Mouse (Mus musculus) intestine, embryonic 14.5 days (tissue): Measurements from ENCODE around the gene Entpd2. TPM values are rescaled to one million over a fixed set of nuclear protein-coding genes. Genes with fewer than 3 reads are reported as not detected.

Experiments used
- microRNA-seq: library from miRNA; unstranded; fragments of <30 nt; microRNA quantifications from one replicate; pipeline ENCODE4, GENCODE M21; 2016
- polyA plus RNA-seq: library from polyadenylated mRNA; unstranded; fragments of >200 nt; fragmentation: Nextera tagmentation; extraction: Ambion mirVana; gene quantifications from 2 replicates; pipeline ENCODE4 v1.2.1, GENCODE M21; 2014

Gene Entpd2
- polyA plus RNA-seq, 1 experiment from 2014 or later = 7.4 TPM

Small RNAs within 50 kb of the gene (microRNA-seq; reads per million reads assigned to microRNA genes)
- not detected for gene Mir3087

Other genes starting within 250 kb of the Entpd2 start
- 8.2 and 13.2 TPM in 2 replicates for gene Nrarp, start 215.1 kb upstream of the Entpd2 start, polyA plus RNA-seq
- 14.4 and 18.1 TPM in 2 replicates for gene Tor4a, start 199.0 kb upstream of the Entpd2 start, polyA plus RNA-seq
- 99.1 and 107 TPM in 2 replicates for gene Nelfb, start 184.4 kb upstream of the Entpd2 start, polyA plus RNA-seq
- gene Stpg3, start 181.2 kb upstream of the Entpd2 start, polyA plus RNA-seq = 0.18 TPM in 1 of 2 replicates, not detected in the other
- gene Fam166a, start 177.1 kb upstream of the Entpd2 start, polyA plus RNA-seq = 0.51 TPM in 1 of 2 replicates, not detected in the other
- 524 and 576 TPM in 2 replicates for gene Tubb4b, start 171.2 kb upstream of the Entpd2 start, polyA plus RNA-seq
- 0.26 and 0.38 TPM in 2 replicates for gene Slc34a3, start 161.5 kb upstream of the Entpd2 start, polyA plus RNA-seq
- gene Rnf224, start 159.1 kb upstream of the Entpd2 start, polyA plus RNA-seq = not detected in 2 replicates
- gene Rnf208, start 153.6 kb upstream of the Entpd2 start, polyA plus RNA-seq = 15.7 and 18.7 TPM in 2 replicates
- 0.30 TPM in 1 of 2 replicates, not detected in the other for gene Cysrt1, start 153.4 kb upstream of the Entpd2 start, polyA plus RNA-seq
- 5.0 and 5.7 TPM in 2 replicates for gene AL732309.1, start 149.0 kb upstream of the Entpd2 start, polyA plus RNA-seq
- 18.0 and 19.2 TPM in 2 replicates for gene Tmem203, start 140.4 kb upstream of the Entpd2 start, polyA plus RNA-seq
- 6.5 and 7.8 TPM in 2 replicates for gene Tprn, start 133.3 kb upstream of the Entpd2 start, polyA plus RNA-seq
- 229 and 240 TPM in 2 replicates for gene Ssna1, start 123.4 kb upstream of the Entpd2 start, polyA plus RNA-seq
- gene Anapc2, start 123.4 kb upstream of the Entpd2 start, polyA plus RNA-seq = 100 and 110 TPM in 2 replicates
- gene Tmem210, start 107.7 kb upstream of the Entpd2 start, polyA plus RNA-seq = not detected in 2 replicates
- not detected in 2 replicates for gene Lrrc26, start 106.0 kb upstream of the Entpd2 start, polyA plus RNA-seq
- 2.1 and 2.4 TPM in 2 replicates for gene Grin1, start 76.7 kb upstream of the Entpd2 start, polyA plus RNA-seq
- gene Man1b1, start 63.5 kb upstream of the Entpd2 start, polyA plus RNA-seq = 66.3 and 73.3 TPM in 2 replicates
- 24.1 and 26.5 TPM in 2 replicates for gene Dpp7, start 39.5 kb upstream of the Entpd2 start, polyA plus RNA-seq
- 36.3 and 46.0 TPM in 2 replicates for gene Uap1l1, start 30.2 kb upstream of the Entpd2 start, polyA plus RNA-seq
- gene Sapcd2, start 23.6 kb upstream of the Entpd2 start, polyA plus RNA-seq = 43.2 and 47.4 TPM in 2 replicates
- 42.2 and 45.4 TPM in 2 replicates for gene Npdc1, start 3.5 kb downstream of the Entpd2 start, polyA plus RNA-seq
- gene Fut7, start 27.4 kb downstream of the Entpd2 start, polyA plus RNA-seq = 0.15 TPM in 1 of 2 replicates, not detected in the other
- gene Abca2, start 32.8 kb downstream of the Entpd2 start, polyA plus RNA-seq = 4.8 and 4.9 TPM in 2 replicates
- gene Clic3, start 61.0 kb downstream of the Entpd2 start, polyA plus RNA-seq = 1.8 and 2.0 TPM in 2 replicates
- gene Paxx, start 65.2 kb downstream of the Entpd2 start, polyA plus RNA-seq = 25.0 and 27.4 TPM in 2 replicates
- gene Ptgds, start 74.2 kb downstream of the Entpd2 start, polyA plus RNA-seq = 6.2 and 7.9 TPM in 2 replicates
- gene Lcn12, start 98.0 kb downstream of the Entpd2 start, polyA plus RNA-seq = not detected in 2 replicates
- gene Fbxw5, start 104.9 kb downstream of the Entpd2 start, polyA plus RNA-seq = 72.9 and 79.3 TPM in 2 replicates
- gene C8g, start 105.8 kb downstream of the Entpd2 start, polyA plus RNA-seq = 5.9 and 6.3 TPM in 2 replicates
- gene Traf2, start 151.1 kb downstream of the Entpd2 start, polyA plus RNA-seq = 31.2 and 32.0 TPM in 2 replicates
- 356 and 385 TPM in 2 replicates for gene Edf1, start 162.0 kb downstream of the Entpd2 start, polyA plus RNA-seq
- gene Mamdc4, start 179.0 kb downstream of the Entpd2 start, polyA plus RNA-seq = 59.1 and 85.2 TPM in 2 replicates
- gene Phpt1, start 179.3 kb downstream of the Entpd2 start, polyA plus RNA-seq = 278 and 287 TPM in 2 replicates
- 1.8 and 2.0 TPM in 2 replicates for gene Ajm1, start 185.9 kb downstream of the Entpd2 start, polyA plus RNA-seq
- gene Rabl6, start 212.6 kb downstream of the Entpd2 start, polyA plus RNA-seq = 59.2 and 65.6 TPM in 2 replicates
- 0.24 TPM in 2 replicates for gene Ccdc183, start 221.8 kb downstream of the Entpd2 start, polyA plus RNA-seq
- gene Tmem141, start 226.1 kb downstream of the Entpd2 start, polyA plus RNA-seq = 25.7 and 26.7 TPM in 2 replicates
- gene Fcna, start 232.2 kb downstream of the Entpd2 start, polyA plus RNA-seq = 1.5 and 1.6 TPM in 2 replicates